Comparison of ENCODE assay signal across 8 mouse cellular contexts in genomic region chr9:75070457-75071028, GRCm38 (mm10). TPM values are rescaled to one million over a fixed set of nuclear protein-coding genes. Genes with fewer than 3 reads are reported as not detected.
DNase-seq lines count a peak whose midpoint lies in the region; ATAC-seq and TF ChIP-seq lines count a peak whose summit lies in the region.

Gene Myo5a, plus strand, starts transcription at chr9:75071015.

- no peak; the same call in 1 of the 2 replicates for ATAC-seq in heart, embryonic 11.5 days (replicated peaks; ENCODE audit: insufficient number of reproducible peaks, low FRiP score, low TSS enrichment)
- peak; percentile 29; the same call in 1 of the 2 replicates for ATAC-seq in erythroblast, adult 5-6 weeks (replicated peaks; ENCODE audit: low FRiP score, poor library complexity, severe bottlenecking)
- ATAC-seq in hindbrain, embryonic 15.5 days (ENCODE audit: low FRiP score, low read depth) = peak; percentile 74
- no peak for ATAC-seq in liver, postnatal 0 days

- no peaks in the 10 kb centered on the region for H3K27me3 ChIP-seq in heart, embryonic 11.5 days (ENCODE audit: control insufficient read depth, insufficient read depth, low read length)
- H3K27me3 ChIP-seq in hindbrain, embryonic 15.5 days = no peaks in the 10 kb centered on the region
- peaks cover 18% of the 10 kb centered on the region for H3K27me3 ChIP-seq in liver, postnatal 0 days (ENCODE audit: insufficient read depth, low read length)

- H3K9me3 ChIP-seq in heart, embryonic 11.5 days (replicated peaks; ENCODE audit: control insufficient read depth, low read length) = no peaks in the 10 kb centered on the region
- no peaks in the 10 kb centered on the region for H3K9me3 ChIP-seq in hindbrain, embryonic 15.5 days
- no peaks in the 10 kb centered on the region for H3K9me3 ChIP-seq in liver, postnatal 0 days (ENCODE audit: low read length)

- no peak for DNase-seq in heart, adult 8-10 months (ENCODE audit: low spot score)
- DNase-seq in ES-CJ7 (ENCODE audit: low read depth, low spot score) = peak; percentile 65
- DNase-seq in liver, postnatal 0 days = no peak
- DNase-seq in yolk sac, embryonic 10.5 days (ENCODE audit: low spot score) = no peak
- no peak for DNase-seq in cerebellum, postnatal 25 days

- H3K4me3 ChIP-seq in heart, embryonic 11.5 days (ENCODE audit: low read depth, low read length) = peak within 1 kb of the TSS; percentile 87
- H3K4me3 ChIP-seq in hindbrain, embryonic 15.5 days = peak within 1 kb of the TSS; percentile 98
- peak within 1 kb of the TSS; percentile 53 for H3K4me3 ChIP-seq in liver, postnatal 0 days (ENCODE audit: low read depth, low read length)

- no peak for TF ChIP-seq EP300 in liver, postnatal 0 days (IDR thresholded peaks at IDR 0.05; ENCODE audit: low read depth)

- peak within 1 kb of the TSS; percentile 96 for H3K4me2 ChIP-seq in heart, embryonic 11.5 days
- H3K4me2 ChIP-seq in hindbrain, embryonic 15.5 days = peak within 1 kb of the TSS; percentile 65
- H3K4me2 ChIP-seq in liver, postnatal 0 days (ENCODE audit: low read depth, low read length) = peak within 1 kb of the TSS; percentile 82

- 21% methylated on average over 23 of the region's 23 CpGs for whole genome bisulfite sequencing in heart, embryonic 11.5 days (ENCODE audit: insufficient replicate concordance)
- WGBS in hindbrain, embryonic 15.5 days = 20% methylated on average over 23 of the region's 23 CpGs
- WGBS in liver, postnatal 0 days (ENCODE audit: insufficient replicate concordance) = 22% methylated on average over 23 of the region's 23 CpGs

- H3K36me3 ChIP-seq in heart, embryonic 11.5 days (ENCODE audit: control insufficient read depth, insufficient read depth, low read length) = no peaks in the 10 kb centered on the region
- no peaks in the 10 kb centered on the region for H3K36me3 ChIP-seq in hindbrain, embryonic 15.5 days
- H3K36me3 ChIP-seq in liver, postnatal 0 days (replicated peaks; ENCODE audit: insufficient read depth, low read length) = no peaks in the 10 kb centered on the region

- peak within 1 kb of the TSS; percentile 89 for H3K9ac ChIP-seq in heart, embryonic 11.5 days (ENCODE audit: low read depth, low read length)
- H3K9ac ChIP-seq in hindbrain, embryonic 15.5 days = peak within 1 kb of the TSS; percentile 91
- peak within 1 kb of the TSS; percentile 51 for H3K9ac ChIP-seq in liver, postnatal 0 days (replicated peaks)

- H3K27ac ChIP-seq in heart, embryonic 11.5 days (ENCODE audit: low read depth, low read length) = peak within 1 kb of the TSS; percentile 81
- H3K27ac ChIP-seq in hindbrain, embryonic 15.5 days (replicated peaks) = peak within 1 kb of the TSS; percentile 97
- H3K27ac ChIP-seq in liver, postnatal 0 days (ENCODE audit: low read depth) = peak within 1 kb of the TSS; percentile 63

- TF ChIP-seq CTCF in liver, postnatal 0 days (IDR thresholded peaks at IDR 0.05; ENCODE audit: low read depth) = no peak

- H3K4me1 ChIP-seq in heart, embryonic 11.5 days (ENCODE audit: control insufficient read depth, insufficient read depth, low read length) = no peaks in the 10 kb centered on the region; the same call in 1 of the 2 replicates
- peaks cover 28% of the 10 kb centered on the region for H3K4me1 ChIP-seq in hindbrain, embryonic 15.5 days (replicated peaks)
- peaks cover 10% of the 10 kb centered on the region for H3K4me1 ChIP-seq in liver, postnatal 0 days (ENCODE audit: insufficient read depth)

RNA-seq across cellular contexts. Expression of gene Myo5a, which starts in this region (rescaled TPM):
- 12.8 and 15.0 TPM in 2 replicates for polyA plus RNA-seq in heart, embryonic 11.5 days (2014; fragmentation: Nextera tagmentation; extraction: Ambion mirVana)
- total RNA-seq in heart, adult 8-10 months (2022) = 10 to 100 TPM in 1 of 4 experiments, 1 to 10 TPM in 3; 7.0 to 13.0 (median 8.6) TPM
- 9.8 and 25.1 TPM in 2 replicates for total RNA-seq in erythroblast, adult 5-6 weeks (2015; ENCODE audit: low replicate concordance)
- total RNA-seq in erythroblast, adult 5-6 weeks (2017; ENCODE audit: low replicate concordance) = 18.3 and 27.9 TPM in 2 replicates
- polyA plus RNA-seq in hindbrain, embryonic 15.5 days (2015; fragmentation: Nextera tagmentation; extraction: Ambion mirVana) = 34.2 and 41.1 TPM in 2 replicates
- polyA plus RNA-seq in liver, postnatal 0 days (2015; fragmentation: Nextera tagmentation; extraction: Ambion mirVana) = 1.2 and 1.3 TPM in 2 replicates

Comparison
In these comparisons a context has a peak if more than half of its experiments do, and no peak if none do; other contexts are left out.
1. ATAC-seq: peak in erythroblast, adult 5-6 weeks (single experiment) and hindbrain, embryonic 15.5 days (single experiment); none in heart, embryonic 11.5 days (single experiment) and liver, postnatal 0 days (single experiment).
2. Peak in every context shown above with its lines, with median percentiles within 50 percentile points of each other: H3K27ac ChIP-seq, H3K4me2 ChIP-seq, H3K4me3 ChIP-seq and H3K9ac ChIP-seq.